Mouse (Mus musculus): ENCODE data around the gene Pgam2.

- TF ChIP-seq GATA1 (IDR thresholded peaks at IDR 0.05; ENCODE audit: low read length) (no peak), TAL1 (IDR thresholded peaks at IDR 0.05; ENCODE audit: low read length) (no peak)
Measured at GRCm38 (mm10) chr11:5789071-5789753, 14.3 kb downstream of the Pgam2 start.

Data from erythroblast, embryonic 14.5 days (primary cell).